Mouse (Mus musculus) liver (tissue): ENCODE measurements around the gene Klhdc7b.
A peak's percentile ranks its signal among the peaks of the same experiment; 100 is the strongest.

Source experiments
- DNase-seq: peaks from one replicate; pipeline ENCODE4 v3.0.0-alpha.2; 2020; ENCODE audit warnings: mixed read lengths

Klhdc7b gene

GRCm38 (mm10) chr15:89376040-89376439, 8.7 kb upstream of the Klhdc7b start:
- DNase-seq = no peak

DNA sequence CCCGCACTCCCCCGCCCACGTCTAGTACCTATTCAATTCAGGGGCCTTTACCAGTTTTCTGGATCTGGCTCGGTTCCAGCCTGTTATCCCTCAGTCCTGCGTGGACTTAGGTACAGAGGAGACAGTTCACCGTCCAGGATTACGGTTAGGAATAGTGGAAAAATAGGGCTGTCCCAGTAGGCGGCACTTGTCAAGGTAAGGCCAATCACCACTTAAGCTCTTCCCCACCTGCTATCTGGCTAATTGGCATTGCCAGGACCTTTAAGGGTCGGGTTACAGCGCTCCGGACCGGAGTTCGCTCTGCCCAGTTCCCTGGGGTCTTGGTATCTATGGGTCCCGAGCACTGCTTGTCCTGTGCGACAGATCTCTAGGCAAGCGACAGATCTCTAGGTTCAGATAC, 7.8 kb upstream of the Klhdc7b start, which contains the start of gene Tymp:
Tymp (minus strand) TSS at position 83 of the 400 bp plus-strand sequence.
- DNase-seq = no peak

- no peak for DNase-seq
Measured at GRCm38 (mm10) chr15:89377362-89377761, 7.4 kb upstream of the Klhdc7b start.

DNA sequence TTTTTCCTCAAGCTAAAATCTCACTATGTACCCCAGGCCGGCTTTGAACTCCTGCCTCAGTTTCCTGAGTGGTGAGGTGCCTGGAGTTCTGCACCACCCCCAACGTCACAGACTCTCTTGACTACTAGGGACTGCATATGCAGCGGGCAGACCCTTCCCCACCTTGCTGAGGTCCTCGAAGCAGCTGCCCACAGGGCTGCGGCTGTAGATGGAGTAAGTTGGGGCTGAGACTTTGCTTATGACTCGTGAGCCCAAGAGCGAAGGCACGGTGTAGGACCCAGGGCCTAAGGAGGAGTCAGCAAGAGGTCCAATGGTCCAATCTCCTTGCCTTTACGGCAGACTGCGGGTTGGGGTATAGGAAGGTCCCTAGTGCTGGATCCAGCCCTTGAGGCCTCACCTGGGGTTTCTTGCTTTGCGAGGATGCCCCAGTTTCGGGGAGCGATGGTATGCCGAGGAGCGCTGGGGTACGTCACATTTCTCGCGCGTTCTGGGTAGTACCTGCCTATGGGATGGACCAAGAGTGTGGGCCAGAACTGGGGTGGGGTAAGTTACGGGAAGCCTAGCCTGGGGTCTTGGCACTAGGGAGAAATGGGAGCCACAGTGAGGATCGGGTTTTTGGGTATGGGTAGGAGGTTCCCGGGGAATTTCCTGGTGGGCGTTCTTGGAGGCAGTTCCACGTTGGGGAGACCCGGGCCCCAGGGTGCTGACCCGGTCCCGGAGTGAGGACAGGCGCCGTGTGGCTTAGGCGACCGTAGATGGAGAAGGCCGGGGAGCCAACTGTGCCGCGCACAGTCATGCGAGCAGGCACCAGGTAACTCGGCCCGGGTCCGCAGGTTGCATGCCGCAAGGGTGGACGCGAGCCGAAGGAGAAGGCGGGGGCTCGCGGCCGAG, 6.5 kb upstream of the Klhdc7b start:
- no peak for DNase-seq

DNA sequence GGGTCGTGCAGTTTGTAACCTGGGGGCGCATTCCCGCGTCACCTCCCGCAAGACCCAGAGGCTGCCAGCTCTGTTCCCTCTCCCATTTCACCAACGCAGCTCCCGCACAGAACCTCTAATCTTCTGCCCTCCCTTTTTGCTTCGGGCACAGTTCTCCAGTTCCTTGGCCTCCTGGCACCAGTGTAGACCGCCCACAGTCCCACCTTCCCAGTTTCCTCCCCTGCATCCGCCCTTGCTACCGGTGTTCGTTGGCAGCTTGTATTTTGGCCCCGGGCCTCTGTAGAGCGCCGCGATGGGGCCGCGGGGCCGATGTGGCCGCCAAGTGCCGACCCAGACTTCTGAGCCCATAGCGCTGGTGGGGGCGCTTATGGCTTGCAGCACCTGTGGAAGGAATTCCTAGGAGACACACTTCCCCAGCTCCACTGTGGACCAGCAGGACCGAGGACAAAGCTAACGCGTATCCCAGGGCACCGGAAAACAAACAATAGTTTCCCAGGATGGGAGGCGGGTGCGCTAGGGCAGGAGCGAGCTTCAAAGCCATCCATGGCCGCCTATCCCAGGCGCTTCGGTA, 5.8 kb upstream of the Klhdc7b start, which contains the start of gene Odf3b:
Odf3b (minus strand) TSS at position 452 of the 571 bp plus-strand sequence.
- no peak for DNase-seq

- peak; percentile 69 for DNase-seq
Measured at GRCm38 (mm10) chr15:89379429-89379828, 5.3 kb upstream of the Klhdc7b start.

DNA sequence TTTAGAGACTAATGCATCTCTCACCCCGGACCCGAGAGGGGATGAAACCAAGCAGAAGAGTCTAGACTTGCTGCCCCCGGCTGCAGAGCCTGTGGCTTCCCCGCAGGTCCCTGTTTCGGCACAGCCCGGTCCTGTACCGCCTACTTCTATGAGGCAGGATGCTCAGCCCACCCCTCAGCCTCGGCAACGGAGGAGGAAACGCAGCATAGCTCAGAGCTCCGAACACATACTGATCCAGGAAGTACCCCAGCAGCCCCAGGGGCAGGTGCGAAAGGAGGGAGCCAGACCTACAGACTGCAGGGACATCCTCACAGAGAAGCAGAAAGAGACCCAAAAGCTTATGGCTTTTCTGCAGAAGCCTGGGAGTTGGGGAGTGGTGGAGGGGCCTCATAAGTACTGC, 2.4 kb downstream of the Klhdc7b start:
- no peak for DNase-seq

GRCm38 (mm10) chr15:89390081-89390480, 5.4 kb downstream of the Klhdc7b start:
- DNase-seq = no peak

- no peak for DNase-seq
Measured at GRCm38 (mm10) chr15:89396883-89397282, 12.2 kb downstream of the Klhdc7b start.

- DNase-seq = no peak
Measured at GRCm38 (mm10) chr15:89398146-89398545, 13.4 kb downstream of the Klhdc7b start.

DNA sequence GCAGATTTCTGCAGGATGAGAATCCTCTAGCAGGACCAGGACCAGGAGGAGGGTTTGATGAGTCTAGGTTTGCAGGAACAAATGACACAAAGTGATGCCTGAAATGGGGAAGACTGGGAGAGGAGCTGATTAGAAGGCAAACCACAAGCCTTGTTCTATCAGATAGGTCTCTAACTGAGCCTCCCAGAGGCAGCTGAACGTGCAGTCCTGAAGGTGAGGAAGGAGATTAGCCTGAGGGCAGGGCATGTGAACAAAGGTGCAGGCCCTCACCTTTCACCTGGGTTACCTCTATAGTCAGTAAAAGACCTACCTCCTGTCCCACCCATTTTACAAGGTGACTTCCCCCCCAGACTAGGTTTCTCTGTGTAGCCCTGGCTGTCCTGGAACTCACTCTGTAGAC, 15.0 kb downstream of the Klhdc7b start:
- no peak for DNase-seq

GRCm38 (mm10) chr15:89402471-89402870, 17.8 kb downstream of the Klhdc7b start:
- no peak for DNase-seq

- no peak for DNase-seq
Measured at GRCm38 (mm10) chr15:89404831-89405623, 20.3 kb downstream of the Klhdc7b start.

DNA sequence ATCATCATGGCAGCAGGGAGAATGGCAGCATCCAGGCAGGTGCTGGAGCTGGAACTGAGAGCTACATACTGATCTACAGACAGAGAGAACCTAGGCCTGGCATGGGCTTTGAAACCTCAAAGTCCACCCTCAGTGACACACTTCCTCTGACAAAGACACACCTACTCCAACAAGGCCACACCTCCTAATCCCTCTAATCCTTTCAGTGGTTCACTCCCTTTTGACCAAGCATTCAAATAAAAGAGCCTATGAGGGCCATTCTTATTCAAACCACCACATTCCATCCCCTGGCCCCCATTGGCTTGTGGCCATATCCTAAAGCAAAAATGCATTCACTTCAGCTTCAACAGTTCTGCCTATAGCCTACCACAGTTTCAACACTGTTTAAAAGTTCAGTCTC, 22.0 kb downstream of the Klhdc7b start:
- DNase-seq = no peak

DNA sequence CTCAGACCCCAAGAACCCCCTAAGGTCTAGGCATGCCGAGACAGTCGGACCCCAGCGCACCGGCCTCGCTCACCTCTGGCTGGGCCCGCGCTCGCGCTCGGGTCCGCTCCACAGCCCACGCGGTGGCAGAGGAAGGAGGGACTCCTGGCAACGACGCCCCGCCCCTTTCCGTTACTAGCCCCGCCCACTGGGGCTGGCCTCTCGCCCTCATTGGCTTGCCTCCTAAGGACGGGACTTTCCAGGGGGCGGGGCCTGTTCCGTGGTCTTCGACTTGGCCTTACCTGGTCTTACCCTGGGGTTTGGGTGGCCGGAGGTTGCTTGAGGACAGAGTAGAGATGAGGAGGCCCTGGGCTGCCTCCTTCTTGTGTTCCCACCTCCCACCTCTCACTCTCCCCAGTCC, 25.4 kb downstream of the Klhdc7b start, which contains the start of gene Syce3:
Syce3 (minus strand) TSS at position 386 of the 400 bp plus-strand sequence.
- DNase-seq = no peak

- no peak for DNase-seq
Measured at GRCm38 (mm10) chr15:89415282-89415681, 30.6 kb downstream of the Klhdc7b start.

GRCm38 (mm10) chr15:89421938-89422337, 37.2 kb downstream of the Klhdc7b start:
- DNase-seq = no peak

DNA sequence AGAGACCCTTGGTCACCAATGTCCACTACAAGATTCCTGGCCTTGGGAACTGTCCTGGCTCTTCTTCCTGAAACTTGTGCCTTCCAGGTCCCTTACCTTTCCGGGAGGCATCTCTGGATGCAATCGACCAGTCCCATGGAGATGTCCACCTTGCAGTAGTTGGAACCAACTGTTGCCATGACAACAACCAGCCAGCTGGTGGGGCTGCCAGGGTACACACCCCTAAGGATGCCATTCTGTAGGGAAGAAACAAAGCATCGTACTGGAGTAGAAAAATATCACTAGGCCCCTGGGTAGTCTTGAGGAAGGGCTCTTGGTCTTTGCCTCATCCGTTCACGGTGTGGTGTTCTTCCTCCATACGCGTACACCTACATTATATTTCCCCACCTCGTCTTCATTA, 39.9 kb downstream of the Klhdc7b start:
- no peak for DNase-seq

DNA sequence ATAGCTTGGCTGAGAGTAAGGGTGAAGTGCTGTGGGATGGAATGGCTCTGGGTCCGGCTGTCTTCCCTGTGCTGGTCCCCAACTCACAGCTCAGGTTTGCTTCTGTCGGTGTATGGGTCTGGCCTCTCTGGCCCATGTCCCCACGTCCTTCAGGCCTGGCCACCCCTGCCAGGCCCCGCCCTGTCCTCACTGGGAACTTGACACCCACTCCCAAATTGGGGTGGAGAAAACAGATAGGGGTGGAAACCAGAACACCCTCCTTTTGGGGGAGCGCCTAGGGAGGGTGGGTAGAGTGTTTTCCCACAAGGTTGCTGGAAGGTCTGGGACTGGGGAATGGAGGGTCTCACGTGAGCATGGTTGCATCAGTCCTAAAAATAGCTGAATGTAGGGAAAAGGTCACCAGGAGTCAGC, 41.0 kb downstream of the Klhdc7b start, which contains the start of gene Cpt1b:
Cpt1b (minus strand) TSS at position 153 of the 411 bp plus-strand sequence.
- DNase-seq = peak; percentile 20

DNA sequence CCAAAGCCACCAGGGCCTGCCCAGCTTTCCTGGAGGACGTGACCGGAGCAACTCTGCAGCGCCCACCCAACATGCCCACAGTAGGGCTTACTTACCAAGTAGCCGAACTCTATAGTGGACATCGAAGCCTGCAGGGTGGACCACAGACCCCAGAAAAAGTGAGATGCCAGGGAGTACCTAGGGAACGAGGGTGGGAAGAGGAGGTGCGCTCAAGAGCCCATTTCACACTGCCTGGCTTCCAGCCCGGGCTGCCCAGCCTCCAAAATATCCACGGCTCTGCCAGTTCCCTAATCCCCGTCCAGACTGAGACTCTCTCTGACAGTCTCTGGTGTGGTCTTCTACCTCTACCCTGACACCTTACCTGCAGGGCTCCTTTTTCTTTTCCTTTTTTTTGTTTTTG, 42.0 kb downstream of the Klhdc7b start:
- DNase-seq = no peak

DNA sequence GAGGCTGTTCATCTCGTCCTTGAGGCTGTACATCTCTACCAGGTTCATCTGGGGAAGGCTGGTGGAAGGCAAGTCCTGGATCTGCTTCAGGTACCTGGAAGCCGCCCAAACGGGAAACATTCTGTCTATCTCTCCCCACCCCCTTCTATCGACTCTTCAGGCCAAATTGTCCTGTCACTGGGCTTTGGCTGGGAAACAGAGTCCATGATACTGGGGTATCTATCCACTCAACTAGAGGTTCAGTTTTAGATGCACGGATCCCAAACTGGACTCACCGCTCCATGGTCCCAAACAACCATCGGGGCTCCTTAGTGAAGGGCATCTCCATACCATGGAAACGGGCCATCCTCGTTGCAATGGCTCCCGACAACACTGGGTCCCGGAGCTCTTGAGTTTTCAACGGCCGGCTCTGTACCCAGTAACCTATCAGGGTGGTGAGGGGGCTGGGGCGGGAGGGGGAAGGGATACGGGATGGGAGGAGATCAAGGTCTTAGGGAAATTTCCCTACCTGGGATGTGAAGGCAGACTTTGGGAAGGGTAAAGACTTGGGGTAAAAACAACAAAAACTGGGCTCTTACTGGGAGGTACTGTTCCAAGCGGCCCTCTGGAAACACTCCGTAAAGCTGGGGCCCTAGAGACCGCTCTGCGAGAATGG, 43.5 kb downstream of the Klhdc7b start:
- DNase-seq = no peak

GRCm38 (mm10) chr15:89428821-89429351, 44.2 kb downstream of the Klhdc7b start:
- no peak for DNase-seq
